Mouse (Mus musculus) ovary, postnatal 14 days (tissue): ENCODE measurements around the gene S100a3.

Experiments used
- DNase-seq: peaks from one replicate; pipeline ENCODE4 v3.0.0; 2022; ENCODE audit warnings: low spot score

The S100a3 gene

DNA sequence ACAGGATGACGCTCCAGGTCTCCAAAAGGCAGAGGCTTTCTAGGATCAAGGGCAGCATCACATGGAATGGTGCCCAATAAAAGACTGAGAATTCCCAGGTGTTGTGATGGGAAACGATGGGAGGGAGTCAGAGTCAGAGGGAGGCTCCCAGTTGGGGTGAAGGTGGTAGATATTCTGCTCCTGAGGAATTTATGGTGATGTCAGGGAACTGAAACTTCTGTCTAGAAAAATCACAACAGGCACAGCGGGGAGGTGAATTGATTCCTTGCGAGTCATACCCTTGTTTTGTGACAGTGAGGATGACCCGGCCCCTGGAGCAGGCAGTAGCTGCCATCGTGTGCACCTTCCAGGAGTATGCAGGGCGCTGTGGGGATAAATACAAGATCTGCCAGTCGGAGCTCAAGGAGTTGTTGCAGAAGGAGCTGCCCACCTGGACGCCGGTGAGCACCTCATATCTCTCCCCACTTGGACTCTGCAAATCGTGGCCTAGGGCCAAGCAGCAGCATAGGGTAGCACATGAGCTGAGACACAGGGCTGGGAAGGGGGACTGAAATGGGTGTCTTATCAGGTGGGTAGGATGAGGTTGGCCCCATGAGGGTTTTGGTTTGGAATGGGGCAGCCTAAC is 41.2 kb downstream of the S100a3 start, which contains the start of gene Gm42674:
Gene Gm42674 (plus strand): TSS at position 419 of the 625 bp plus-strand sequence.
- no peak for DNase-seq

DNA sequence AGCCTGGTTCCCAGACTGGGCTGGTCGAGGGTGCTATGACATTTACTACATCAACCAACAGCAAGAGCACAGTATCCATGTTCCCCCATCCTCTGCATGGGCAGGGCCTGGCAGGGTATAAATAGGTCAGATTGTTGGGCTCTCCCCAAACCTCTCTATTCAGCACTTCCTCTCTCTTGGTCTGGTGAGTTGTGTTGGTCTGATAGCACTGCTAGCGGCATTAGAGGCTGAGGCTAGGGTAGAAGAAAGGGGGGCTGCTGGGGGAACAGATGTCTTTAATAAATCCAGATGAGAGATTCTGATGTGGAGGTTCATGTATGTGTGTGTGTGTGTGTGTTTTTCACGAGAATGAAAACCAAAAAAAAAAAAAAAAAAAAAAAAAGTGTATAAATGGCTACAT is 43.2 kb downstream of the S100a3 start, which contains the start of gene S100a4:
Gene S100a4 (plus strand): TSS at position 149 of the 400 bp plus-strand sequence.
- no peak for DNase-seq

DNA sequence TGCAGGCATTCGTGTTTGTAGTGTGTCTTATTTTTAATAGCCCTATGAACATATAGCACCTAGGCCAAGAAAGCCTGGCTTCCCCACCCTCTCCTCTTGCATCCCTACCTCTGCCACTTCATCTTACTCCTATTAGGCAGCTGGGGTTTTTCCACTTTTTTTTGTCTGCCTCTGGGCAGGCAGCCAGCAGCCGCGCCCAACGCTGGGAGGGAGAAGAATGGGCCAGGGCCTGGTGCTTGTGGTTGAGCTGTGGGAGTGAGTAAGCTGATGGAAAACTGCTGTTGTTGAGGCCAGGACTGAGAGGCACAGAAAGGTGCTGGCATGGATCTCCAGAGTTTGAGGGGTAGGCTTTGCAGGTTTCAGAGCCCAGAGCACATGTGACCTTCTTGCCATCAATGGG is 44.0 kb downstream of the S100a3 start:
- peak; percentile 86 for DNase-seq

DNA sequence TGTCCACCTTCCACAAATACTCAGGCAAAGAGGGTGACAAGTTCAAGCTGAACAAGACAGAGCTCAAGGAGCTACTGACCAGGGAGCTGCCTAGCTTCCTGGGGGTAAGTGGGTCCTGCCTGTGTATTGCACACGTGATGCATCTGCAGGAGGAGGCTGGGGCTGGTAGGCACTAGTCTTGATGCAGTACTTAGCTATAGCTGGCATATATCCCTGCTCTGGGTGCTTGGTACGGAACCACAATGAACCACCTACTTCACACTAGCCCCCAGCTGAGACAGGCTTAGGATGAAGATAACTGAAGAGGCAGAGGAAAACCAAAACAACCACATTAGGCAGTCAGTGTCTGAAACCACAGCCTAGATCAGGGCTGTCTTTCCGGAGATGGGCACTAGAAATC is 44.7 kb downstream of the S100a3 start:
- DNase-seq: no peak

DNA sequence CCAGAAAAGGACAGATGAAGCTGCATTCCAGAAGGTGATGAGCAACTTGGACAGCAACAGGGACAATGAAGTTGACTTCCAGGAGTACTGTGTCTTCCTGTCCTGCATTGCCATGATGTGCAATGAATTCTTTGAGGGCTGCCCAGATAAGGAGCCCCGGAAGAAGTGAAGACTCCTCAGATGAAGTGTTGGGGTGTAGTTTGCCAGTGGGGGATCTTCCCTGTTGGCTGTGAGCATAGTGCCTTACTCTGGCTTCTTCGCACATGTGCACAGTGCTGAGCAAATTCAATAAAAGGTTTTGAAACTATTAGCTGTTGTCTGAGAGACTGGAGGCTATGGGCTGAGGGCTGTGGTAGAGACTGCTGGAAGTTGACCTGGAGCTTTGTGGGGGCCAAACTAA is 45.4 kb downstream of the S100a3 start:
- DNase-seq: no peak

DNA sequence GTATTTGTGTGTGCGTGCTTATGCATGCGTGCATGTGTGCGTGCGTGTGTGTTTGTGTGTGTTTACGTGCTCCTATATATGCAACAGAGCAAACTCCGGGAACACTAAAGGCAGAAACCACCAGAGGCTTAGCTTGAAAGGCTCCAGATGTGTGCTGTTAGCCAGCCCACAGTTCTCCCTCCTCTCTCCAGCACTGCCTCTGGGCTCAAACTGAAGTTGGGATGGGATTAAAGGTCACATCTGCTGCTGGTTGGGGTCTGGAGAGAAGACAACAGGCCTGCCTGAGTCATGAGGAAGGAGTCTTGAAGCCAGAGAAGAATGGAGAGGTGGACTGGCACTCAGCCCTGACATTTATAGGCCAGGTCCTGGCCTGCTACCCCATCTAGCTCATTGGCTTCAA is 45.8 kb downstream of the S100a3 start:
- no peak for DNase-seq

DNA sequence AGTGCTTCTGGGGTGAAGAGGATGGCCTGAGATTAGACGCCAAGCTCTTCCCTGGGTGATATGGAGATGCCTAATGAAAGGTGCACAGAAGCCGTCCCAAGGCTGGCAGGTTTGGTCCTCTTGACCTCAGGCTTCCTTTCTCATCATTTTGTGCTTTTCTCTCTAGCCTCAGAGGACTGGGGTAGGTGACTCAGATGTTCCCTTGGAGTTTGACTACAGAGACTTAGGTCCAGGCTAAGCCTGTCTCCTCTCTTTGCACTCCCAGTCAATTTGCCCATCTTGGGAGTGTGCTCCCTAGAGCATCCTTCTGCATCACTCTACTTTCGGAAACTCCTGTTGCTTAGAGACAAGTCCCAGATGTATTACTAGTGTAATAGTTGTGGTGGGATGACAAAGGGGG is 47.0 kb downstream of the S100a3 start:
- no peak for DNase-seq

DNA sequence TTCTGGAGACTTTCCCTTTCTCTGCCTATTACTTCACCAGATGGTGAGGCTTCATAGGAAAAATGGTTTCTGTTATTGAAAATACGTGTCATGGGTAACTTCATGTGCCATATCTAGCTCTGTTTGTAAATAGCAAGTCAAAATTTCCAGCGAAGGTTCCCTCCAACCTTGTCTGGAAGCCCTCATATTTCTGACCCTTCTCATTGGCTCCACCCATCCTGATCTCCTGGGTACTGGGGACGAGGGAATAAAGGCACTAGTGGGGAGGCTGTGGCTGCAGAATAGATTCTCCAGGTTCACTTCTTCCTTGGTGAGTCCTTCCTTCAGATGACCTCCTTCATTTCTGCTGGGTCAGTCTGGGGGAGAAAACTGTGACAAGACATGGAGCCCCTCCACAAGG is 47.8 kb downstream of the S100a3 start, which contains the start of gene S100a5:
Gene S100a5 (plus strand): TSS at position 301 of the 400 bp plus-strand sequence.
- DNase-seq: no peak

DNA sequence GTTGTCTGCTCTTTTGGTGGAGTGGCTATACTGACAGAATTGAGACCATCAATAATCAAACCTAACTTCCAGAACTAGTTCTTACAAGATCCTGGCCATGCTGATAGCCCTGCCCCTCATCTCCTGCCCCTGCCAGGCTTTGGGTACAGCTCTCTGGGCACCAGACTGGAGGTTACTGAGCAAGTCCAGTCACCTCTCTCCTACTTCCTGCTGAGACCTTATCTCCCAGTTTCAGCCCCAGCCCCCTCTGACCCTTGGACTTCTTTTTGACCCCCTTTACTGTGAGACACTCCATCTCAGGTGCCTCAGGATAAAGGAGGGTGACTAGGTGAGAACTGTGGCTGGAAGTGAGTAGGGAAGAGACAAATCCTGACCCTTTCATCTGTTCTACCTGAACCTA is 48.7 kb downstream of the S100a3 start:
- no peak for DNase-seq

DNA sequence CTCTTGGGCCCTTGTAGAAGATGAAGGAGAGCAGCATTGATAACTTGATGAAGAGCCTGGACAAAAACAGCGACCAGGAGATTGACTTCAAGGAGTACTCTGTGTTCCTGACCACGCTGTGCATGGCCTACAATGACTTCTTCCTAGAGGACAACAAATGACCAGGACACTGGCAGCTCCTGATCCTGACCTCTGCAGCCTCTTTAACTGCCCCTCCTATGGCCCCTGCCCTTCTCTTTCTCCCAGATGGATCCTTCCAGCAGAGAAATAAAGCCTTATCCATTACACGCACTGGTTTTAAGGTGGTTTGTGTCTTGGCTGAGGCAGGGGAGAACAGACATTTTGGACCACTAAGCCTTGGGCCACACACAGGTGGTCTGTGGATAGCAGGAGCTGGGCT is 51.1 kb downstream of the S100a3 start:
- no peak for DNase-seq

DNA sequence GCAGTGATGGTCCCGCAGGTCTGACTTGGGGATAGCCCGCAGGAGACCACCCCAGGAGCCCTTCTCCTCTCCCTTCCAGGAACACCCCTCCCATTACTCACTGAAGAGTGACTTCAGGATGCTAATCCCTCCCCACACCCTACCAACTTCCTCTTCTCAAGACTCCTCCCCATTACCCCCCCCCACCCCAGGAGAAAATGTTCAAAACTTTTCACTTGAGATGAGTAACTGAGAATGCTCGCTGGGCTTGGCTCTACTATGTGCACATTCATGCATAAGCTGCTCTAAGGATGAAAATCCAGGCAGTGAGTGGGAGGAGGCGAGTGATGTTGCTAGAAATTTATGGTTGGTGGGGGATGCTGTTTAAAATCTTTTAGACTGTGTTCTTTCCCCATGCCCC is 51.7 kb downstream of the S100a3 start:
- DNase-seq: no peak

DNA sequence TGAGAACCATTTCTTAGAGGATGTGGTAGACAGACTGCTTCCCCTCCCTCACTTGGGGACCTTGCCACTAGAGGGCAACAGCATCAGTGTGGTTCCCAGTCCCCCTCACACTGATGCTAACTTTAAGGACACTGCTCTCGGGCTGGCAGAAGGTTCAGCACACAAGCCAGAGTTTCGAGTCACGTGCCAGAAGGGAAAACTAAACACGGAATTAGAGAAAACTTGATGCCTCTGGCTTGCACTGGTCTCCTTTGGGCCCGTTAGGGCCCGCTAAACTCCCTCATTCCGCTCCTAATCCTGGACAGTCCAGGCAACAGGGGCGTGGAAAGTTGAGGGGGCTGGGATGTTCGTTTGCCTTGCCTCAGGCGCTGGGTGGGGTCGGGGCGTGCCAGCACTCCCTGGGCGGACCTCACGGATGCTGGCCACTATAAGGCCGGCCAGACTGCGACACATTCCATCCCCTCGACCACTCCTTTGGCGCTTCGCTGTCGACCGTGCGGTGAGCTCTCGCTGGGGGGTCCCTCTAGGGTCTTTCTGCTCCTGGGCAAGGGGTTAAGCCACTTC is 52.4 kb downstream of the S100a3 start, which contains the start of gene S100a6:
Gene S100a6 (plus strand): TSS at position 155 of the 564 bp plus-strand sequence.
- peak; percentile 51 for DNase-seq

DNA sequence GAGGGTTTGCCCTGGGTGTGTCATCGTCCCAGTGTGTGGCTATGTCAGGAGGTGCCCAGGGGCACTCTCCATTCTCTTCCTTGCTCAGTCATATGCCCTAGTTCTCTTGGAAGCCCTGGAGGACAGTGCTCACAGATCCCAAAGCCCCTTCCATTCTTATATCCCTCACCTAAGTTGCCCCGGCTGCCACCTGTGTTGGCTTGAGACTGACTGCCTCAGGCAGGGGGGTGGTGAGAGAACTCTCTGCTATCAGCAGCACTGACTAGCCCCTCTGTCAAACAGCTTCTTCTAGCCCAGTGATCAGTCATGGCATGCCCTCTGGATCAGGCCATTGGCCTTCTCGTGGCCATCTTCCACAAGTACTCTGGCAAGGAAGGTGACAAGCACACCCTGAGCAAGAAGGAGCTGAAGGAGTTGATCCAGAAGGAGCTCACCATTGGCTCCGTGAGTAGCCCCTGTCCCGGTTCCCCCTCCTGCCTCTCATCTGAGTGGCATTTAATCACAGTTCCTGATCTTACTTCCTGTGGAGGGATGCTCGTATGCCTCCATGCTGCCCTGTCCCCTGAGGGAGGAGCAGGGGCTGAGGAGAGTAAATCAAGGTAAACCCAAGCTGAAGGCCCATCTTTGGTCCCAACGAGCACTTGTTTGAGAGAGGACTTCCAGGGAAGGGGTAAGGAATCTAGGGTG is 53.2 kb downstream of the S100a3 start:
- no peak for DNase-seq

DNA sequence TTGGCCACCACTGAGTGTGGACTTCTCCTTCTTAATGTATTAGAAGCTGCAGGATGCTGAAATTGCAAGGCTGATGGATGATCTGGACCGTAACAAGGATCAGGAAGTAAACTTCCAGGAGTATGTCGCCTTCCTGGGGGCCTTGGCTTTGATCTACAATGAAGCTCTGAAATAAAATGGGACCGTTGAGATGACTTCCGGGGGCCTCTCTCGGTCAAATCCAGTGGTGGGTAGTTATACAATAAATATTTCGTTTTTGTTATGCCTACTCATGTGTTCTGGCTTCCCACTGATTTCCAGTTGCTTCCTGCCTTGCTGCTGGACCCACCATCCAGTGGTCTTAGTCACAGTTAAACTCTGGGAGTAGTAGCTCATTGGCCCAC is 53.8 kb downstream of the S100a3 start:
- DNase-seq: no peak

DNA sequence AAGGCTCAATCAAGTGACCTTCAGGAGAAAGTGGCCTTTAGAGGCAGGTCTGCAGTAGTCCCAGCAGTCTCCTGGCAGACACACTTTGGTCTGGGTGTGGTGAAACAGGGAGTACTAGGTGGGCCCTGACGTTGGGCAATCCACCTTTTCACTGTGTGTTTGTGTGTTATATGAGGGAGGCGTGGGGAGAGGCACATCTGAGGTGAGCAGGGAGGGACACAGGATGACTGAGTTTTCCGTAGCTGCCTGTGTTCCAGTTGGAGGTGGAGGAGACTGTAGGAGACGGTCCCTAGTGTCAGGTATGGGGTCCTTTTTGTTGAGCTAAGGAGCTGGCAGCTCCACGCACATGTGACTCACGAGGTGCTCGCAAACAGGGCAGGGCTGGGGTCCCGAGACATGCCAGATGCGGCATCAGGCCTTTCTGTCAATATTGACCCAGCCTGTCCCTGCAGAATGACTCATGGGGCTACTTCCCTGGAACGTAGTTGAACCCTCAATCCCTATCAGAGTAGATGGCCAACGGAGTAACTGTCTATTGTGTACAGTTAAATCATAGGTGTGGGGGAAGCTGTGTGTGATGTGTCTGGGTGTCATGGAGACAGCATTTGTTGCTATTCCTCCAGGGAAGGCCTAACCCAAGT is 54.4 kb downstream of the S100a3 start:
- no peak for DNase-seq

DNA sequence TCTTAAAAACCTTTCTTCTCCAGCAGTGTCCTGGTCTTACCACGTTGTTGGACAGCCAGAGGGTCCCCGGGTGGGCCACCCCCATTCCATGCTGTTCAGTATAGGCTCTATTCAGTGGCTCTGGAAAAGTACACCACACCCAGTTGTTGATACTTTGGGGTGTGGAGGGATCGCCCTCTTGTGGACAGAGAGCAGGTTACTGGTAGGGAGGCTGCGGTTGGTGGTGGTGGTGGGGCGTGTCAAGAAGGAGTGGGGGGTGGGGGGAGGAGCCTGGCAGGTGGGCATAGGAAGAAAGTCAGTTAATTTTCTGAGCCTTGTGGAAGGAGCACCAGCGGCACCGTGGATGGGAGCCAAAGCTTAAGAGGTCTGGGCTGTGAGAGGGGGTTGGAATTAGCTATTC is 55.0 kb downstream of the S100a3 start:
- DNase-seq: peak; percentile 69

DNA sequence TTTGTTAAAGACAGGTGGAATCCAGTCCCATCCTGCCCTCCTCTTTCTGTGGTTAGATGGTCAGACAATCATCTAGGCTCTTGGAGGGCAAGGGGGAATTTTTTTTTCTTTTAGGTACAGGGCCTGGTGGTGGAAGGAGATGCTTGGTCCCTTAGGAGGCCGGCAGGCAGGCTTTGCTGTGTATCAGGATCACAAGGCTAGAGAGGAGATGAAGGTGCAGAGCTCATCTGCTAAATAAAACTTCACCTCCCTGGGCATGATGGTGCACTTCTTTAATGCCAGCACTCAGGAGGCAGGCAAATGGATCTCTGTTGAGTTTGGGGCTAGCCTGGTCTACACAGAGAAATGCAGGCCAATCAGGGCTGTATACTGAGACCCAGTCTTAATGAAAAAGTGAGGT is 55.5 kb downstream of the S100a3 start:
- DNase-seq: no peak

DNA sequence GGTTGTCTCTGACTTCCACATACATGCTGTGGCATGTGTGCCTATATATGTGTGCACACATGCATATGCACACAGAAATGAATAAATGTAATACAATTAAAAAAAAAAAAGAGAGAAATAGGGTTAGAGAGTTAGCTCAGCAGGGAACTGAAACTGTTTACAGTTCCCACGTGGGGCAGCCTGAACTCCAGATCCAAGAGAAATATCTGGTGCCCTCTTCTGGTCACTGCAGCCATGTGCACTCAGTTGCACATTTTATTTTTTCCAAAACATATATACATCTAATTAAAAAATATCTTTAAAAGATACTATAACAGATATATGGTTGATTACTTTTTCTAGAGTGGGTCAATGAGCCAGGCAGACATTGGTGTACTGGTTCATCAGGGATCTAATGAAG is 57.2 kb downstream of the S100a3 start:
- DNase-seq: no peak

DNA sequence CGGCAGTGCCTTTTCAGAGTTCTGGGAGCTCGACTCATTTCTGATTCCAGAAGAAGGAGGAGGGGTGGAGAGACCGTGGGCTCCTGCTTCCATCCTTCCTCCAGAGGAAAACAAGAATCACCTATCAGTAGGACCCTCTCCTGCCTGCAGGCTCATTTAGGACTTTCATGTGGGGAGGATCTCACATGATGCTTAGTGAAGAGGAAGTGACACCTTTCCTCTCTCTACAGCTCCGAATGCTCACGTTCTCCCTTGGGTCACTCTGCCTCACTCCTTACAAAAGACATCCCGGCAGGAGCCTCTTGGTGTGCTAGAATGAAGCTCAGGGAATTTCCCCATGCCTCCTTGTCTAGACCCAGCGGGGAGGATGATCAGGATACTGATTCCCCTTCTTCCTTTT is 61.2 kb downstream of the S100a3 start:
- DNase-seq: no peak

DNA sequence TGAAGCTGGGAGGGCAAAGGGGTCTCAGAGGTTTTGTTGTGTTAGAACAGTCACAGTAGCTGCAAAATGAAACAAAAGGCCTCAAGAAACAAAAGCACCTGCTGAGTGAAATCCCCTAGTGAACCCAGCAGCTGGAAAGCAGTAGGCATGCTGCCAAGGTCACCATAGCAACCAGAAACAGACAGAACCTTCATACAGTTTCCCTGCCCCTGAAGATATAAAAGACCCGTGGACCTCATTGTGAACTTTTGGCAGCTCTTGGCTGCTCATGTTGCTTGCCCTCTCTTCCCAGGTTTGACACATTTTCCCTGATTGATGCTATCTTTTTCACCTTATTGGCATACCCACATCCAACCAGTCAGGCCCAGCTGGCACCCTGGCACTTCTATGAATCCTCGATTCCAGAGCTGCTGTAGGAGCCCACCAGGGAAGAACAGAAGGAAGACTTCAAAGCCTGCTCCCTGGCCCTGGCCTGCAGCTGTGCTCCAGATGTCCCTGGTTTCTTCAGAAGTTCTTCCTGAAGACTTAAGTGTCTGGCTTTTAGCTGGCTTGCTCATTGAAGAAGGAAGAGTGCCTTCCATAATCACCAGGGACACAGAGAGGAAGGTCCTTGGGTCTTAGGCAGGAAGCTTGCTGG is 63.2 kb downstream of the S100a3 start:
- DNase-seq: peak; percentile 77

DNA sequence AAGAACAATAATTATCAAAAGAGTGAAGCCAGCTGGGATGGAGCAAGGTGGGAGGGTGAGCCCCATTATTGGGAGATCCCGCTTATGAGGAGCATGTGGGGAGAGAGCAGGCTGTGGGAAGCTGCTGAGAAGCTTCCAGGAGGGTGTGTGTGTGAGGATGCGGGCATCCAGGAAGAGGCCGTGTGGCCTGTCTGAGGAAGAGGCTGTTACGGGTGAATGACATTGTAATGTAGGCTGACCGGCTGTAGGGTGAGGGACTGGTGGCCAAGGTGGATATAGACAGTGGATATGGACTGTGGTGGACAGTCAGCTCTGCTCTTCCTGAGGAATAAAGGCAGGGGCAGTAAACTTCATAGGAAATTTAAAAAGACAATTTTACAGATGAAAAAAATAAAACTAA is 65.1 kb downstream of the S100a3 start:
- no peak for DNase-seq

DNA sequence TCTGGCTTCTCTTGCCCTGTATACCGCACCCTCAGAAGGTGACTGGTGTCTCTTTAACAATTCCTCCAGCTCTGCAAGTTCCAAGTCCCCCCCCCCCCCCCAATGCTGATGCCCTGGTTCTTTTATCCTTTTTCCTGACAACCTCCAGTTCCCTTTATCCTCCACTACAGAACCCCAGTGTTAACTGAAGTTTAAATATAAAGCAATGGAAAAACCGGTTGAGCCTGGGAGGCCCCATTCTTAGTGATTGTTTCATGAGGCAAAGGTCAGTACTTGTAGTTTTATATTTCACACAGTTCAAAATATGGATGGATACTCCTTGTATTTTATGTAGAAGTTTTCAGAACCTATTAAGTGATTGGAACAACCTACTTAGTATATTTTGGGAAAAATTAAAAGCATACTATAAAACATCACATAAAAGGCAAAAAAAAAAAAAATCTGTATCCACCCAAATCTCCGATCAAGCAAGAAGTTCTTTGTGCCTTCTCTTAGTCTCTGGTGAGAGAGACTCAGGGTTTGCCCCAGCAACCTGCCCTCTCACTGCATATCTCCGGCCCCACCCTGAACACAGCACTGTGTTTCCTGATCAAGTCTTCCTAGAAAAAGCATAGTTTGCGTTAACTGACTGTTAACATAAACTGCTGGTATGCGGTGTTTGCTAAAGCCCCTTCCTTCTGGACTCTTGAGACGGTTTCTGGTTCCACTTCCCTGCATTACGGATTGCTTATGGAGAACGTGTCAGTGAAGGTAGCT is 66.1 kb downstream of the S100a3 start:
- no peak for DNase-seq
